Mouse (Mus musculus) cerebellum, postnatal 10 days (tissue): ENCODE measurements at regions not wholly inside any gene's neighbourhood (a gene's known extent, or its start where the extent isn't known, plus 50 kb on each side); places are given as distances from the start of the nearest gene placed in this dataset.

Experiments
- DNase-seq, 2 experiments: peaks; one replicate each; pipeline ENCODE4 v3.0.0; 2021; ENCODE audit warnings: mixed read lengths in 2 of 2

DNA sequence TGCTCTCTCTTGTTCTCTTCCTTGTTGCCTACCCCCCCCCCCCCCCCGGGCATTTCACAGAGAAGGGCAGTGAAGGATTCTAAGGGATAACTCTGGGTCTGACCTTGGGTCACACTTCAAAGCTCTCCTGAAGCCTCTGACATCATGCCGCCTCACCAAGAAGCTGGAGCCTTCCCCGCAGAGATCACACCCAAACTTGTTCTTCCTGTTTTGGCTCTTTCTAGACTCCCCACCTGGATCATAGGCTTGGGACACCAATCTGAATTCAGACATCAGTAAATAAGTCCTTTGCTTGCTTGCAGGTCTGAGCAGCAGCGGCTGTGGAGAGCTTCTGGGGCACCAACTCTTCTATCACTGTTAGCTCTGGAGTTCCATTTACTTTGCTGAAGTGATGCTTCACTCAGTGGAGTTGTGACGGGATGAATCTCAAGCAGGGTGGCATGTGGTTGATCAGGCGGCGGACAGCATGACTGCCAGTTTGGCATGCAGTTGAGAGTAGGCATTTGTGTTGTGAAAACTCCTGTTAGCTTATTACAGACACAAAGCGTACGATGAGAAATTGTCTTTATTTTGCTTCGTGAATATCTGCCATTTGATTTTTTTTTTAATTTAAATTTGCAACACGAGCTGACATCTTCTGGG lies 226.5 kb upstream of the Adgrl2 start:
- DNase-seq, result peak; percentile 16 to 40

DNA sequence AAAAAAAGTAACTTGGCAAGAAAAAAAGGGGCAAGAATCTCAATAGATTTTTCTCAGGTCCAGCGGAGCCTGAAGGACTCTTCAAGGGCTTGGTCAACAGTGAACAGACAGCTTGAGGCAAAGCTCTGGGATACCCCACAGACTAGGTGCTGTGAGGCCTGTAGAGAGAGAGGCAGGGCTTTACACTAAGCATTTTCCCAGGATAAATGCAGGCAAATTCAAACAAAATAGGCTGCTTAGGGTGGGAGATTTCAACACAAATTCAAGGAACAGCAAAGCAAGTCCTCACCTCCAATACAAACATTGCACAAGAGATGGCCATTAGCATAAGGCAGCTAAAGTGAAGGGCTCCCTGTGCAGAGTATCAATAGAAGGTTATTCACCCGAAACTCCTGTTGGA lies 225.3 kb upstream of the Adgrl2 start:
- no peak for DNase-seq

DNA sequence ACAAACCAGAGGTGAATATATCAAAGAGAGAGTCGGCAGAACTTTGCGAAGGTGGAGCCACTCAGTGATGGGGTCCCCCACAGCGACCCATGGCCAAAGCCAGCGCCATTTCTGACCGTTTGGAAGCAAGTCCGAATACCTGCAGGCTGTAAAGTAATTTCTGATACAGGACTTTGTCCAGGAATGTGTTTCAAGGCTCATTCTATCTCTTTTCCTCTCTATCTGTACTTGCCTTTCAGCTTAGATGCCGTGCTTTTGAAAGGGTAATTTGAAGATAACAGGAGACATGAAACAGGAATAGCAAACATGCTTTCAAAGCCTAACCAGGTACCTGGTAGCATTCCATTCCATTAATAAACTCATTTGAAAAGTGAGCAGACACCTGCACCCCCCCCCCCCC lies 221.6 kb upstream of the Adgrl2 start:
- DNase-seq, result no peak

DNA sequence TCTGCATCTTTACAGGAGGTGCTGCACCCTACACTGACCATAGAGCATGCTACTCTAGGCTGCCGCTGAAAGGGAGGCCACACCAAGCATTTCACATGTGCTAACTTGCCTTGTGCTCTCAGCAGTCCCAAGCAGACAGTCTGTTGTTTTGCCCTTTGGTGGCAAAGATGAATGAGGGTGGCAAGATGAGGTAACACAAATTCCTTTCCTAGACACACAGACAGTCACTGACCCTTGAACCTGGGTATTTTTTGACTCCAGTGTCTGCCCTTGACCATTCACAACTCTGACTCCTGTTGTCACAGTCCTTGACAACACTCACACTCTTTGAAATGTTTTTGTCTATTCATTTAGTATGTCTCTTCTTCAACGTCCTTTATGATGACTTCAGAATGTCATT lies 218.9 kb upstream of the Adgrl2 start:
- DNase-seq, result no peak

DNA sequence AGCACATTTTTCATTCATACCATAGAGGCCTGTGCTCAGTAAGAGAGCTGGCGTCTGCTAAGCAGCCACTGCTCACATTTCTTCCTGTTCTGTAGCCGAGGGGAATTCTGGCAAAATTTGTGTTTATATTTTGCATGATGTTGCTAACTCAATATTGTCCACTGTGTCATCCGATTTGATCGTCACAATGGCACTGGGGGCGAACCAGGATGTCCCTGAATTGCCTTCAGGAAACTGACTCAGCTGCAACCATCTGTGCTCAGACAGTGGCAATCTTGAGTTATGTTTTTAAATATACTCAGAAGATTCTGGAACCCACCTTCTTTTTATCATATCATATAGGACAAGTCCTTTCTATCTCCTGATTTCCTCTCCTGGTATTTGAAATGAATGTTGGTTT lies 213.1 kb upstream of the Adgrl2 start:
- no peak for DNase-seq

DNA sequence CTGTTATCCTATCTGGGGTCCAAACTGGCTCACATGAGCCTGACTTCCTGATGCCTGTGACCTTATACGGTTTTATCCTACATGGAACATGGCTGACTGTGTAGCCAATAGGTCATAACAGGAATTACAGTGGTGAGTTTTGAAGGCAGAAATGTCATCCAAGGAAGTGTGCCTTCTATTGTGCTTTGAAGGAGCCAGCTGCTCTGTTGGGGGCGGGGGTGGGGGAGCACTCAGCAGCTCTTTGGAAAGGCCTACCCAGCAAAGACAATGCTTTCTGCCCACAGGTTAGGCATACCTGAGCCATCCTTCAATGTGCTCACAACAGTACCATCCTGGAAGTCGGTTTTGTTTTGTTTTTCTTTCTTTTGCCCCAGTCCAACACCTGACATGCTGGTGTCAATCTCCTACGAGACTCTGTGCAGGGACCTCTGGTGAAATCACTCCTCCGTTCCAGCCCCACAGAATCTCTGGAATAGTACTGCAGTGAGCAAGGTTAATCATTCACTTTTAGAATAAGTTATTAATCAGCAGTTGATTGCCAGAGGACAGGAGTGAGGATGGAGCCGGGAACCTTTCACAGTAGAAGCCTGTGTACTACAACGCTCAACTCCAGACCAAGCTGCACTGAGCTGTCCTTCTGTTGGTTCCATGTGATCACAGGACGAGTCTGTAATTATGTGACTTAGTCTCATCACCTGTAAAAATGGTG lies 206.3 kb upstream of the Adgrl2 start:
- DNase-seq, result no peak

DNA sequence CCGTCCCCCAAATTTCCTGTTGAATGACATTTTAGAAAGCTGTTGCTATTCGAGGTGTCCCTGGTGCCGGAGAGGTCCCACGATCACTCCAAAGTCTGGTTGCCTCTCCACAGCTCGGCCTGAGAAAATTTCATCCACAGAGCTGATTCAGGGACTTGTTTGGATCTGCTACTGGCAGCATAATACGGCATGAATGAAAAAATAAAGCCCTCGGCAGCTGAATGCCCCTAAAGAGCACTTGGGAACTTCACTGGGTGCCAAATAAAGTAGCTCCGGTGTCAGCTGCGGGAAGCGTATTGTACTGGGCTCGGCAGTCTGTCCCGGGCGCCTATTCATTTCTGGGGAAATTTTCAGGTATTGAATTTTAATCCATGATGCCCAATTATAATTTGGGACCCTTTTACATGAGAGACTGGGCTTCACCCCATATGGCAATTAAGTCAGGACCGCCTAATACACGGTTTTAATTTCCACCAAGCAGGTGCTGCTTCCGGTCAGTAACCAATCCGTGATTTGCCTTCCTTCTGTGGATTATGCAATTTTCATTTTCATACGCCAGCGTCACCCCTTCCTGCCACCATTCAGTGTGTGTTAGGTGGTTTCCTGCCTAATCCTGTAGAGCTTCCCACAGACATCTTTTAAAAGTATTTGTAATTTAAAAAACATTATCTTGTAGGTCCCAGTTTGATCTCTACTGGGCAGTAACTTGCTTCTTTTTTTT lies 200.7 kb upstream of the Adgrl2 start:
- DNase-seq, result peak; percentile 19 to 42

DNA sequence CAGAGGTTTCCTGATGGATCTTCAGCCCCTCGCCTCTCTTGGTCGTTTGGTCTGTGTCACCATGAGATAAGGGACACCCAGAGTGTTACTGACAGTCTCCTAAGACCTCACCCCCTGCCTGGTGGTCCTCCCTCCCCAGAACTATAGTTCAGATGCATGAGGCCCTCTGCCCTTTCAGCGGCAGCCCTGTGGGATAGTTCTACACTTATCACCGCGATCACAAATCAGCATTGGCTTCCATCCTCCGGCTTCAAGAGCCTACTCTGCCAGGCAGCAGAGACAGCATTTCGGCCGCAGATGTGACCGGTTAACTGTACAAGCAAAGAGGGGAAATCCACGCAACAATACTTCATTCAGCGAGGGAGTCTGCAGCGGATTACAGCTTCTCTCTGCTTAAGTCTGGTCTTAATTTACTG lies 193.8 kb upstream of the Adgrl2 start:
- DNase-seq, result peak in 1 of 2 experiments; percentile 2

DNA sequence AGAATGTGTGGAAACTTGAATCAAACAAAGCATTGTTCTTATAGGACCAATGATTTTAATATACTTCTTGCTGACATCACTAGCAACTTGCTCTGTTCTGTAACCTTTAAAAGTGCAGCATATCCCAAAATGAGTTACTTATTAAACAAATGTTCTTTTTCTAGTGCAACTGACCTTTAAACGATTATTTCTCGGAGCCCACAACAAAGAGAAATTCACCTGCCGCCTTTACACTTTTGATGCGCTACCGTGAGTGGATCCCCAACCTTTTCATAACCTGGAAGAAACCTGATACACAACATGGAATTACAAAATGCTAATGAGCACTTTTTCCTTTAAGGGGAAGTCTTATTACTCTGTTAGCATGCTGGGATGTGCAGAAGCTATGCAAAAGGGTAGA lies 191.7 kb upstream of the Adgrl2 start:
- DNase-seq, result no peak

DNA sequence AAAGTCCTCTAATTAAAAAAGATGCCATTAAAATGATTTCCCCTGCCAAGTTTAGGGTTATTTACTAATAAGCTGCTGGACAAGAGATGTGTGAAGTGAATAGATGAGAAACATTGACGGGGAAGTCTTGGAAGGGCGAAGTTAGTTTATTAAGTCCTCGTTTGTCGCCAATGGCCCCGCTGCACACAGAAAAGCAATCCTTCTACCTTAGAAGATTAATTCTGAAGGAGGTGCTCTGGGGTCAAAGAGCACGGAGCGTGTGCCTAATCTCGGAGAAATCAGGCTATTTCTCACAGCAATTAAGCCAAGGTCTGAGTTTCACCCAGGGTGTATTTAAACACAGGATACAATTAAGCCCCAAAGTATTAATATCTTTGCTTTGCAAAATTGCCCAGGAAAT lies 189.8 kb upstream of the Adgrl2 start:
- no peak for DNase-seq

DNA sequence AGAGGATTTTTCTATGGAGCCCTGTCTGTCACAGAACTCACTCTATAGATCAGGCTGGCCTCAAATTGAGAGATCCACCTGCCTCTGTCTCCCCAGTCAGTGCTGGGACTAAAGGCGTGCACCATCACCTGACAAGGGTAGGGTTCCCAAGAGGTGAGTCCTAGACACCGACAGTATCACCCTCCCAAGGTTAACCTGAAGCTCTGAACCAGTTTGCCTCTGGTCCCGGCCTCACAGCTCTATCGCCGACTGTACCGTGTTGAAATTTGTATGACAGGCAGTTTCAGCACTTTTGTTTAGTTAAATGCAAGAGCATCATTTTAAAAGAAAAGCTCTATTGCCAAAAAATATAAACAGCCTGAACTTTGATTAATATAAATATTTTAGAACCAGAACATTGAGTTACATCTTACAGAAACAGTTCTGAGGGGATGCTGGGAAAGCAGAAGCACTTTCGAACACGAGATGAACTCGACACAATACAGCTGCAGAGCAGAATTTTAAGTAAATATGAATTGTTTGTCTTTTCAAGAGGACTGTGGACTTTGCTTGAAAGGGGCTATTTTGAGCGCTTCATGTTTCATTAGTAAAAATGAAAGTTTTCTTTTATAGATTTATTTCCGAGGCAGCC lies 189.2 kb upstream of the Adgrl2 start:
- no peak for DNase-seq

DNA sequence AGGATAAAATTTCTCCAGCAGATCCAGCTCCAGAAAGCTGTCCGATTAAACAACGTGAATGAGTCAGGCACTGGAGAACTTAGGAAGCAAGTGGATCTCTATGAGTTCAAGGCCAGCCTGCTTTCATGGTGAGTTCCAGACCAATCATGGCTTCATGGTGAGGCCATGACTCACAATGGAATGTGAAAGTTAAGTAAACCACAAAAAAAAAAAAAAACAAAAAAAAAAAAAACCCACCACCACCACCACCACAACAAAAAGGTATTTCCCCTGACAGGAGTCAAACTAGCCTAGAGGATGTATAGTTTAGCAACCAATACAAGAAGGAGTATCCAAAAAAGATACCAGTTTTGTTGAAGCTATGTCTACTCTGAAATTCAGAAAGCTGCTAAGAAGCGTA lies 188.5 kb upstream of the Adgrl2 start:
- DNase-seq, result no peak

DNA sequence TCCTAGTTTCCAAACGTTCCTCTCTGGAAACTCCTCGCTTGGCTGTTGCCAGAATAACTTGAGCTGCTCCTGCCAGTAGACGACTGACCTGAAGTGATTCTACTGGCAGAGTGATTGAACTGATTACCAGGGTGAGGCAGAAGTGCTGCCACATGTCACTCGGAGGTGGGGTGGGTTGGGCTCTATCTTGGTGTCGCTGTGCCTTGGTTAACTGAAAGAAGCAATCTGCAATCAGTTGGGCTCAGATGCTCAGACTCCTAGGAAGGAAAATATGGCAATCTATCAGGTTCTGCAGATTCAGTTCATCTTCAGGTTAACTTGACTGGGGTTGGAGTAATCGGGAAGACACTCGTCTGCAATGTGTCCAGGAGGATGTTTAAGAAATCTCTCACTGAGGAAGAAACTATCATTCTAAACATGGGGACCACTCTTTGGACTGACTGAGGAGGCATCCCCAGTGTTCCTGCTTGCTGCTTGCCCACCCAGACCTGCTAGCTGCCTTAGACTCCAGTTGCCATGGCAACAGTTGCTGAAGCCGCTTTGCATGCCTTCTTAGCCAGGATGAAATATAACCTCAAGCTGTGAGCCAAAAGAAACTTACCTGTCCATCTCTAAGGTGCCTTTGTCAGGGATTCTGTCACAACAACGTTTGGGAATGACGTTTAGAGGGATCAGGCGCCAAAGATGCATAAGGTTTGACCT lies 184.5 kb upstream of the Adgrl2 start:
- peak; percentile 18 to 27 for DNase-seq

DNA sequence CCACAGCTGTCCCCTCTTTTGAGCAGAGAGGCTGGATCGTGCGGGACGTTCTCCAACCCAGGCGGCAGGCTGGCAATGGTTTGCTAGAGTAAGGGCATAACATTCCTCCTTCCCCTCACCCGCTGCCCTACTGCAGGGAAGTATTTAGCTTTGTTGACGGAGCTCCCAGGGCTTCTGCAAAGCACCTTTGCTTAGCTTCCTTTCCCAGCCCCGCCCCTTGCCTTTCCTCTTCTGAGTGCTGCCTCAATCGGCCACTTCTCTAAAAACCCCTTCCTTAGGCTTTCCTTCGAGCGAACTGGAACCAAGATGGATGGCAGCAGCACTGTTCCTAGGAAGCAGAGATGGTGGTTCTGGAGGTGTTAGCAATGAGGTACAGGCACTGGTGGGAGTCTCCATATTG lies 183.2 kb upstream of the Adgrl2 start:
- DNase-seq, result peak; percentile 6 to 18

DNA sequence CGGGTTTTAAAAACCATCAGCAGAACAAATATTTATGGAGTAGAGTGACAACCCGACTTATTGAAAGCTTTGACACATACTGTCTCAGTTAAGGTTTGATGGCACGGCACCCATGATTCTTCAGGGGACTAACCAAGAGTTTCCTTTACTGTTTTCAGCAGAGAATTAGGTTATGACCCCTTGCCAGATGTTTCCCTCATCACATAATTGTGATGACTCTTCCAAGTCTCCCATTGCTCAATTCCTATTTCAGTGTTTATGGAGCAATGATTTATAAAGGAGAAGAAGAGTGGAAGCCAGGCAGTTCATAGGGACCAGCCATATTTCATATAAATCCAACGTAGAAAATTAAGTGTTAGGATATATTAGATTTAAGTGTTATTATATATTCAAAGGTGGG lies 181.4 kb upstream of the Adgrl2 start:
- no peak for DNase-seq

DNA sequence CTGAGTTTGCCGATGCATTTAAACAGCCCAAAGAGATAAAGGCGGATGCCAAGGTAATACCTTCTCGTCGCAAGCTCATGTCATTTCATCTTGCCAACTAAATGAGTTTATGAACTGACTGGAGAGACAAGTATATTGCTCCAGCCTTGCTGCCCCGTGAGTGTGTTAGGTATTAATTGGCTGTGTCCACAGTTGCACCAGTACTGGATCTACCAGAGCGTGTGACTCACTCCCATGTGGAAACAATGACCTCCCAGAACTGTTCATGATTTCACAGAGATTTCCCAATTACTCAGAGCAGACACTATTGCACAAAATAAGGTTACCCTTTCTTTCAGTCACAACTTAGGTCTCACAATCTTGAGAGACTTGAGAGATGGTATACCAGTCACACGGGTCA lies 179.8 kb upstream of the Adgrl2 start:
- DNase-seq, result no peak

DNA sequence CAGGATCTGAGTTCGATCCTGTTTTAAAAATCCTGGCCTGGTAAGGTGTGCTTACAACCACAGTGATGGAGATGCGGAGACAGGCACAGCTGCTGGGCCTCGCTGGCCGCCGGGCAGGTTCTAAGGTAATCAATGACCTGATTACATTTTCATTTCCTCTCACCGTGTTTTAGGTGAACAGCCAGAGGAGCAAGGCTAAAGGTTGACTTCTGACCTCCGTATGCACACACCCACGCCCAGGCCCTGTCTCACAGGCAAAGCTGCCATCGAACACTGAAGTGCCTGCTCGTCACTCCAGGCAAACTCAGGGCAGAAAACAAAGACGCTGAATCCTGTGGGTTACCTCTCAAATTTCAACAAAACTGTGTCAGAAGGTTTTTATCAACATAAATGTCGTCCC lies 179.1 kb upstream of the Adgrl2 start:
- DNase-seq, result no peak

DNA sequence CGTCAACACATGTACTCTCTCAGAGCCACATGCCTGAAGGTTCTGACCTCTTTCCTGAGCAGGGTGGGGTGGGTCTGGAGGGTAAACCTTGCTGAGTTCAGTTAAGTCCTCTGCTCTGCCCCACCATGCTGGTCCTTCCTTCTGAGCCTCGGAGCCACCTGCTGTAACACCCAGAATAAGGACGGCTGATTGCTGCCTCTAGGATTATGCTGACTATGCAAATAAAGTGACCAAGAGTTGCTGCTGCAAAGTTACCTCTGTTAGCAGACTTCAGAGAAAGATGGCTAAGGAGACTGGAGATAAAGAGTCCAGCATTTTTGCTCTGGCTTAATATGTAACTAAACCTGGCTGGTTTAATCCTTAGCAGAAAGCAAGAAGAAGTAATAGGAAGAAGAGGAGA lies 177.6 kb upstream of the Adgrl2 start:
- DNase-seq, result no peak

DNA sequence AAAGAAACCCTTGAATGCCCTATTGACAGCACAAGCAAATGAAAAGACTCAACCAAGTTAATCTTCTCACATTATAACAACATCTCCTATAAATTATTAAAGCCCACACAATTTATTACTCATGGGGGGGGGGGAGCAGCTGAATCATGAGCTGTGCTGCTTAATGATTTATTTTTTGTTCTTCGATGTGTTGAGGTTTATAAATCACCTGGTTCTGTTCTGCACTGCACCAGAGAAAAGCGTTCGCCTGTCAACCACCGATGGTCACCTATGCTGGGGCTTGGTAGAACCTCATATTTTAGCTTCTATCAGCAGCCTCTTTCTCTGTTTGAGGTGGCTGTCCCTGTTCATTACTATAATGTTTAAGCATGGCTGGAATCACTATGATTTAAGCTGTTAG lies 174.4 kb upstream of the Adgrl2 start:
- DNase-seq, result no peak

DNA sequence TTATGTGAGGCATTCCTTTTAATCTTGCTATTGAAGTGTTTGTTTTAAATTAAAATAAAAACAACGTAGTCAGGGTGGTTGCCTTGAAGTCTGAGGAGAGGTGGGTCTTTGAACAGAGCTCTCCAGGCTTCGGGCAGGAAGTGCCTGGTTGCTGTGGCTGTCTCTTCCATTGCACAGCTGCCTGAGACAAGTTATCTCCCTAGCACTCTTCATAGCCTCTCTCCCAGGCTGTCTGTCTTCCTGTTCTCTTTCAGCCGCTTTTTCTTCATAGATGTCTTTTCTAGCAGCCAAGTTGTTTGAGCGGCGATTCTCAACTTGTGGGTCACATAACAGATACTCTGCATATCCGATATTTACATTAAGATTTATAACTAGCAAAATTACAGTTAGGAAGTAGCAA lies 173.2 kb upstream of the Adgrl2 start:
- no peak for DNase-seq

DNA sequence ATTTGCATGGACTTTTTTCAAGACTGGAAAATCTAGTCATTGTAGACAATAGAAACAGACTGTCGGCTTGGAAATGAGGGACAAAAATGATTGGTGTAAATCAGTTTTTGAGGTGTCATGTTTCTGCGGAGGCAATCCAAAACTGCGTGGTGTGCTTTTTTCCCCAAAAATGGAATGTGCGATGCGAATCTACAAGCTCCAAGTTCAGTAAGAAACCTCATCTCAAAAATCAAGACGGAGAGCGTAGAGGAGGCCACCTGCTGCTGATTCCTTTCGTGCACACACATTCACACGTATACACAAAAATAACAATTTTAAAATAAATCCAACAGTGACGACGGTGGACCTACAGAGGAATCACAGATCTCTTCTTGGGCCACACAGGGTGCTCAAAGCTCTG lies 170.5 kb upstream of the Adgrl2 start:
- no peak for DNase-seq

DNA sequence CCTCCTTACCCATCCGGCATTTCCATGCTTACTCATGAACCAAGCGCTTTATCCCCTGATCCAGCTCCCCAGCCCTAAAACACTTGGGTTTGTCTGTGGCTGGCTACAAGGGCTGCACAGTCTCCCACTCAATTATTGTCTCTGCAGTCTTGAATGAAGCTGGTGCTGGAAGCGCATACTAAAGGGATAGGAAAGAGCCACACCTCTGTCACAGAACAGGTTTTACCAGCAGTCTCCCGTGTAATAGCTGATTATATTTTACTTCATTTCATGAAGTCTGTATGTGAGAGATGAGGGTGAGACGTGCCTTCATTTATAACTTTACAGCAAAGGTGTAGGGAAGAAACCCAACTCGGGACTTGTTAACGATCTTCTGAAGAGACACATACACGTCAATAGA lies 167.0 kb upstream of the Adgrl2 start:
- no peak for DNase-seq

DNA sequence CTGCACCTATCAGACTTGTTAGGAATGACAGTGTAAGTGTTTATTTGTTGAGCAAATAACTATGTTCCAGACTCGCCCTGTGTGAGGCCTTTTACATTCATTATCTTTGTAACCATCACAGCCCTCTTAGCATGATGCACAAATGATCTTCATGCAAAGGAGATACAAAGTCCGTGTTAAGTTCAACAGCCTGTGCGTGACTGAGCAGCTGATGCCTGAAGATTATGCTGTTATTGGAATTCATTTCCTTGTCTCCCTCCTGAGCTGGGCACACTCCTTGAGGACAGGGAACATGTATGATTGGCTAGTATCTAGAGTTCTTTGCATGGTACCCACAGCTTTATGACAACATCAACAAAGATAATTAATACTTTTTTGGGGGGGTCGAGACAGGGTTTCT lies 162.0 kb upstream of the Adgrl2 start:
- no peak for DNase-seq
